Mouse (Mus musculus) v-Abl transformed pro-B cells (cell line): ENCODE measurements at regions not wholly inside any gene's neighbourhood (a gene's known extent, or its start where the extent isn't known, plus 50 kb on each side); places are given as distances from the start of the nearest gene placed in this dataset.

ENCODE experiments used
- in situ Hi-C, 2 experiments: fragments of 400-800 bp; cut with MboI; formaldehyde crosslinking; loops; one replicate each; pipeline ENCODE4 v1.15.1; 2025; ENCODE audit not compliant: unreplicated experiment in 2 of 2

GRCm38 (mm10) chr10:117491711-117492110 is 111.9 kb upstream of the Cpsf6 start:
- in situ Hi-C loops = loop anchor here in 1 of 2 experiments (5.0 kb wide), 1 partner anchor 34 kb away; no protein-coding TSS in a partner anchor

GRCm38 (mm10) chr10:117490851-117491595 is 111.2 kb upstream of the Cpsf6 start:
- in situ Hi-C loops = loop anchor here in 1 of 2 experiments (5.0 kb wide), 1 partner anchor 34 kb away; no protein-coding TSS in a partner anchor

GRCm38 (mm10) chr10:117483091-117483600 is 103.3 kb upstream of the Cpsf6 start:
- in situ Hi-C loops = no loop called here

- in situ Hi-C loops = no loop called here
Observed at GRCm38 (mm10) chr10:117482361-117482760, 102.5 kb upstream of the Cpsf6 start.

- in situ Hi-C loops = no loop called here
Observed at GRCm38 (mm10) chr10:117481341-117481990, 101.7 kb upstream of the Cpsf6 start.

- in situ Hi-C loops = no loop called here
Observed at GRCm38 (mm10) chr10:117480456-117480850, 100.6 kb upstream of the Cpsf6 start.

- in situ Hi-C loops = no loop called here
Observed at GRCm38 (mm10) chr10:117479721-117480455, 100.1 kb upstream of the Cpsf6 start.

GRCm38 (mm10) chr10:117478931-117479280 is 99.1 kb upstream of the Cpsf6 start:
- in situ Hi-C loops = no loop called here

GRCm38 (mm10) chr10:117478202-117478930 is 98.6 kb upstream of the Cpsf6 start:
- in situ Hi-C loops = no loop called here

GRCm38 (mm10) chr10:117477331-117478201 is 97.8 kb upstream of the Cpsf6 start:
- in situ Hi-C loops = no loop called here

- in situ Hi-C loops = no loop called here
Observed at GRCm38 (mm10) chr10:117475086-117475945, 95.5 kb upstream of the Cpsf6 start.

GRCm38 (mm10) chr10:117474351-117475085 is 94.7 kb upstream of the Cpsf6 start:
- in situ Hi-C loops = no loop called here

- in situ Hi-C loops = no loop called here
Observed at GRCm38 (mm10) chr10:117473471-117473870, 93.7 kb upstream of the Cpsf6 start.

- in situ Hi-C loops = no loop called here
Observed at GRCm38 (mm10) chr10:117472568-117472930, 92.7 kb upstream of the Cpsf6 start.

- in situ Hi-C loops = no loop called here
Observed at GRCm38 (mm10) chr10:117471818-117472567, 92.2 kb upstream of the Cpsf6 start.

- in situ Hi-C loops = no loop called here
Observed at GRCm38 (mm10) chr10:117471036-117471817, 91.4 kb upstream of the Cpsf6 start.

GRCm38 (mm10) chr10:117470481-117470880 is 90.7 kb upstream of the Cpsf6 start:
- in situ Hi-C loops = no loop called here
